9 mouse cellular contexts compared by ENCODE assay signal in the genomic region with DNA sequence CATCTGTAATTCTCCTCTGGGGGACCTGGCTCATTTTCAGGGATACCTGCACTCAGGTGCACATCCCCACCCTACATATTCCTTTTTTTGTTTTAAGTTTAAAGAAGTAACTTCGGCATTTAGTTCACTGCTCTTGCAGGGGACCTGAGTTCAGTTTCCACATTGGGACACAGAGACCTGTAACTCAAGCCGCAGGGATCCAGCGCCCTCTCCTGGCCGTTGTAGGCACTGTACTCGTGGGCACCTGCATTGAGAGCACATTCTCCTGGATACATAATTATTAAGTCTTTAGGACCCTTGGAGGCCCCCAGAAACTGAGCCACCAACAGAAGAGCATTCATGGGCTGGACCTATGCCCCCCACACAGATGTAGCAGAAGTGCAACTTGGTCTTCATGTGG. TPM values are rescaled to one million over a fixed set of nuclear protein-coding genes. Genes with fewer than 3 reads are reported as not detected.
DNase-seq lines count a peak whose midpoint lies in the region; ATAC-seq and TF ChIP-seq lines count a peak whose summit lies in the region.
"Had no signal": no experiment of that assay in that cellular context is flagged by ENCODE, and none has a peak within 500 bp of the region (broad histone marks: within the 10 kb centered on the region; RNA-seq: fewer than 3 reads in every experiment).

No protein-coding gene starts in this region.

- 43% methylated on average over 5 of the region's 5 CpGs for WGBS in heart, postnatal 0 days
- 21% methylated on average over 5 of the region's 5 CpGs for WGBS in liver, embryonic 14.5 days (ENCODE audit: insufficient replicate concordance)

- H3K4me1 ChIP-seq in heart, postnatal 0 days (ENCODE audit: control insufficient read depth, insufficient read depth), result 0 out of 2 replicates have a peak, but pooled peaks cover 5% of the 10 kb centered on the region
- H3K4me1 ChIP-seq in liver, embryonic 14.5 days (replicated peaks; ENCODE audit: control insufficient read depth in 2 of 2, insufficient read depth in 2 of 2, low read length in 1 of 2), result peaks cover 36 to 41% of the 10 kb centered on the region in 2 experiments

- H3K9ac ChIP-seq in heart, postnatal 0 days (replicated peaks; ENCODE audit: low read depth, low read length), result no peak overlapping the region
- peak overlapping the region; percentile 67; the same call in 1 of the 2 replicates for H3K9ac ChIP-seq in liver, embryonic 14.5 days (replicated peaks)
- H3K9ac ChIP-seq: heart, embryonic 15.5 days had no signal

- no peaks in the 10 kb centered on the region for H3K36me3 ChIP-seq in heart, postnatal 0 days (replicated peaks; ENCODE audit: control insufficient read depth, insufficient read depth, low read length)
- H3K36me3 ChIP-seq in liver, embryonic 14.5 days (replicated peaks; ENCODE audit: control insufficient read depth, insufficient read depth, low read depth), result no peaks in the 10 kb centered on the region
- H3K36me3 ChIP-seq: heart, embryonic 15.5 days had no signal

- peak; percentile 64 for DNase-seq in ovary, postnatal 36 days (ENCODE audit: low spot score)
- no peak for DNase-seq in ovary, adult 18-20 months (ENCODE audit: low spot score)
- DNase-seq in ZHBTc4 (ENCODE audit: low read depth, low spot score), result peak; percentile 80
- DNase-seq in cerebellum, postnatal 14 days, result peak; percentile 40 to 55
- DNase-seq in heart, postnatal 0 days (ENCODE audit: low spot score), result no peak
- peak; percentile 63 to 76 (median 66) for DNase-seq in liver, embryonic 14.5 days (ENCODE audit: low read depth in 3 of 3, low spot score in 3 of 3)
- peak; percentile 27 for DNase-seq in skeletal muscle tissue, adult 2 months (ENCODE audit: low read depth, low spot score)
- no peak for DNase-seq in layer of hippocampus, adult 9-11 months

- H3K27ac ChIP-seq in heart, postnatal 0 days (ENCODE audit: low read depth), result no peak overlapping the region
- H3K27ac ChIP-seq in liver, embryonic 14.5 days, result peak overlapping the region; percentile 90

- no peaks in the 10 kb centered on the region for H3K9me3 ChIP-seq in heart, postnatal 0 days (replicated peaks; ENCODE audit: control insufficient read depth, low read length)
- H3K9me3 ChIP-seq in liver, embryonic 14.5 days (ENCODE audit: control insufficient read depth, low read length), result no peaks in the 10 kb centered on the region
- H3K9me3 ChIP-seq: heart, embryonic 15.5 days had no signal

- peak; percentile 55 for TF ChIP-seq CTCF in heart, postnatal 0 days (IDR thresholded peaks at IDR 0.05; ENCODE audit: low read depth)
- TF ChIP-seq CTCF in liver, embryonic 14.5 days (IDR thresholded peaks at IDR 0.05; ENCODE audit: low read depth), result peak; percentile 98

- H3K4me3 ChIP-seq in heart, postnatal 0 days (ENCODE audit: low read depth, low read length), result no peak overlapping the region
- no peak overlapping the region for H3K4me3 ChIP-seq in liver, embryonic 14.5 days (ENCODE audit: insufficient read depth in 1 of 2, low read depth in 2 of 2, low read length in 2 of 2)
- H3K4me3 ChIP-seq: heart, embryonic 15.5 days had no signal

- ATAC-seq in heart, postnatal 0 days (ENCODE audit: insufficient read depth, low read depth), result no peak
- peak; percentile 40; the same call in 1 of the 2 replicates for ATAC-seq in liver, embryonic 14.5 days (ENCODE audit: insufficient read depth)

- no peak overlapping the region for H3K4me2 ChIP-seq in heart, postnatal 0 days (ENCODE audit: low read depth, low read length)
- peak overlapping the region; percentile 67 for H3K4me2 ChIP-seq in liver, embryonic 14.5 days (ENCODE audit: low read depth)

- no peaks in the 10 kb centered on the region for H3K27me3 ChIP-seq in heart, postnatal 0 days (ENCODE audit: control insufficient read depth, insufficient read depth, low read length)
- H3K27me3 ChIP-seq in liver, embryonic 14.5 days (ENCODE audit: control insufficient read depth, insufficient read depth, low read length), result no peaks in the 10 kb centered on the region
- H3K27me3 ChIP-seq: heart, embryonic 15.5 days had no signal

- TF ChIP-seq EP300 in heart, postnatal 0 days (IDR thresholded peaks at IDR 0.05; ENCODE audit: low read depth), result no peak
- peak; percentile 44; the same call in 1 of the 2 replicates for TF ChIP-seq EP300 in liver, embryonic 14.5 days (IDR thresholded peaks at IDR 0.05; ENCODE audit: low read depth)

RNA-seq across cellular contexts. Expression of a gene that starts 26.8 kb away (rescaled TPM):
- 28.3 and 34.7 TPM in 2 replicates for total RNA-seq in heart, postnatal 0 days (2014; rRNA removed; ENCODE audit: low replicate concordance)
- polyA plus RNA-seq in heart, postnatal 0 days (2015; fragmentation: Nextera tagmentation; extraction: Ambion mirVana), result 34.3 and 34.6 TPM in 2 replicates
- polyA plus RNA-seq in liver, embryonic 14.5 days (2012; rRNA removed), result 30.0 and 35.5 TPM in 2 replicates
- polyA plus RNA-seq in liver, embryonic 14.5 days (2014; fragmentation: Nextera tagmentation; extraction: Ambion mirVana), result 26.7 and 34.5 TPM in 2 replicates

Comparison
In these comparisons a context has a peak if more than half of its experiments do, and no peak if none do; other contexts are left out.
1. DNase-seq: peak in ovary, postnatal 36 days (single experiment), ZHBTc4 (single experiment), cerebellum, postnatal 14 days (2 of 2), liver, embryonic 14.5 days (3 of 3) and skeletal muscle tissue, adult 2 months (single experiment); none in ovary, adult 18-20 months (single experiment), heart, postnatal 0 days (single experiment) and layer of hippocampus, adult 9-11 months (single experiment).